Mouse (Mus musculus) midbrain, embryonic 13.5 days (tissue): Measurements from ENCODE around the gene Tmem33. TPM values are rescaled to one million over a fixed set of nuclear protein-coding genes. Genes with fewer than 3 reads are reported as not detected.

Experiments
- ATAC-seq: fragments of 200-750 bp; cut with Nextera tagmentation; 2 replicates; pipeline ENCODE4 v1.8.0; 2017; ENCODE audit warnings: mild to moderate bottlenecking, moderate TSS enrichment, moderate library complexity
- H3K27ac ChIP-seq: fragments of 300-500 bp; sonication (generic); 2 replicates; pipeline ENCODE4 v1.5.1; 2015; ENCODE audit warnings: inconsistent platforms, mild to moderate bottlenecking, moderate library complexity
- H3K27me3 ChIP-seq: fragments of 300-500 bp; sonication (generic); 2 replicates; pipeline ENCODE4 v1.6.1; 2015; ENCODE audit warnings: mild to moderate bottlenecking, inconsistent platforms
- H3K36me3 ChIP-seq: fragments of 300-500 bp; sonication (generic); 2 replicates; pipeline ENCODE4 v1.6.1; 2015; ENCODE audit warnings: mild to moderate bottlenecking, inconsistent platforms
- H3K4me1 ChIP-seq: fragments of 300-500 bp; sonication (generic); replicated peaks from 2 replicates; pipeline ENCODE4 v1.6.1; 2015; ENCODE audit warnings: inconsistent platforms
- H3K4me2 ChIP-seq: fragments of 300-500 bp; sonication (generic); replicated peaks from 2 replicates; pipeline ENCODE4 v1.6.1; 2015; ENCODE audit warnings: moderate library complexity, mild to moderate bottlenecking, inconsistent platforms
- H3K4me3 ChIP-seq: fragments of 300-500 bp; sonication (generic); replicated peaks from 2 replicates; pipeline ENCODE4 v1.5.1; 2015; ENCODE audit warnings: mild to moderate bottlenecking, inconsistent platforms
- H3K9ac ChIP-seq: fragments of 300-500 bp; sonication (generic); replicated peaks from 2 replicates; pipeline ENCODE4 v1.6.1; 2015; ENCODE audit warnings: mild to moderate bottlenecking, inconsistent platforms
- H3K9me3 ChIP-seq: fragments of 300-500 bp; sonication (generic); 2 replicates; pipeline ENCODE4 v1.6.1; 2016; ENCODE audit warnings: mild to moderate bottlenecking, inconsistent platforms
- WGBS: fragments of 180-500 bp; shearing (Covaris S2); methylation state at CpG from one replicate; pipeline ENCODE4 v1.1.7; 2015; 5-methylcytosine and 5-hydroxymethylcytosine counted together
- polyA plus RNA-seq: library from polyadenylated mRNA; unstranded; fragments of >200 nt; fragmentation: Nextera tagmentation; extraction: Ambion mirVana; gene quantifications from 2 replicates; pipeline ENCODE4 v1.2.1, GENCODE M21; 2015

Gene Tmem33
- polyA plus RNA-seq, 1 experiment from 2014 or later = 92.4 TPM

- no peak overlapping the region for H3K4me3 ChIP-seq
- 6% methylated on average over 11 of the region's 11 CpGs for WGBS
- no peak overlapping the region for H3K27ac ChIP-seq
- peaks cover 42% of the 10 kb centered on the region for H3K4me1 ChIP-seq
- H3K27me3 ChIP-seq = peaks cover 99% of the 10 kb centered on the region
- H3K9ac ChIP-seq = no peak overlapping the region
- H3K9me3 ChIP-seq = peaks cover 9% of the 10 kb centered on the region
- no peak for ATAC-seq
- no peaks in the 10 kb centered on the region for H3K36me3 ChIP-seq
- H3K4me2 ChIP-seq = no peak overlapping the region
Observed at GRCm38 (mm10) chr5:67227261-67227660, 33.1 kb upstream of the Tmem33 start.

GRCm38 (mm10) chr5:67227682-67228444, 32.5 kb upstream of the Tmem33 start:
- peaks cover 9% of the 10 kb centered on the region for H3K9me3 ChIP-seq
- no peak overlapping the region for H3K9ac ChIP-seq
- under 1% methylated on average over 15 of the region's 15 CpGs for WGBS
- ATAC-seq = no peak
- no peak overlapping the region for H3K4me3 ChIP-seq
- no peak overlapping the region for H3K27ac ChIP-seq
- H3K36me3 ChIP-seq = no peaks in the 10 kb centered on the region
- peaks cover 99% of the 10 kb centered on the region for H3K27me3 ChIP-seq
- peaks cover 36% of the 10 kb centered on the region for H3K4me1 ChIP-seq
- no peak overlapping the region for H3K4me2 ChIP-seq

GRCm38 (mm10) chr5:67234682-67235081, 25.7 kb upstream of the Tmem33 start:
- Histone ChIP-seq H3K4me3 (no peak overlapping the region), H3K27ac (no peak overlapping the region), H3K27me3 (peaks cover 84% of the 10 kb centered on the region), H3K4me2 (no peak overlapping the region), H3K9ac (no peak overlapping the region), H3K9me3 (no peaks in the 10 kb centered on the region), H3K36me3 (no peaks in the 10 kb centered on the region), H3K4me1 (peaks cover 17% of the 10 kb centered on the region)
- no peak for ATAC-seq
- 49% methylated on average over 4 of the region's 4 CpGs for WGBS

GRCm38 (mm10) chr5:67235462-67235861, 24.9 kb upstream of the Tmem33 start:
- ATAC-seq = no peak
- 66% methylated on average over 3 of the region's 3 CpGs for whole genome bisulfite sequencing
- no peaks in the 10 kb centered on the region for H3K9me3 ChIP-seq
- peaks cover 9% of the 10 kb centered on the region for H3K4me1 ChIP-seq
- peaks cover 80% of the 10 kb centered on the region for H3K27me3 ChIP-seq
- H3K4me3 ChIP-seq = no peak overlapping the region
- no peak overlapping the region for H3K4me2 ChIP-seq
- no peak overlapping the region for H3K27ac ChIP-seq
- no peaks in the 10 kb centered on the region for H3K36me3 ChIP-seq
- no peak overlapping the region for H3K9ac ChIP-seq

- peaks cover 69% of the 10 kb centered on the region for H3K27me3 ChIP-seq
- no peak for ATAC-seq
- no peaks in the 10 kb centered on the region for H3K9me3 ChIP-seq
- H3K9ac ChIP-seq = no peak overlapping the region
- no peaks in the 10 kb centered on the region for H3K4me1 ChIP-seq
- H3K4me2 ChIP-seq = no peak overlapping the region
- H3K4me3 ChIP-seq = no peak overlapping the region
- no peak overlapping the region for H3K27ac ChIP-seq
- WGBS = 93% methylated on average over 3 of the region's 3 CpGs
- no peaks in the 10 kb centered on the region for H3K36me3 ChIP-seq
Observed at GRCm38 (mm10) chr5:67236601-67237000, 23.8 kb upstream of the Tmem33 start.

- Histone ChIP-seq H3K4me2 (no peak overlapping the region), H3K9ac (no peak overlapping the region), H3K4me1 (no peaks in the 10 kb centered on the region), H3K27me3 (peaks cover 52% of the 10 kb centered on the region), H3K4me3 (no peak overlapping the region), H3K36me3 (no peaks in the 10 kb centered on the region), H3K9me3 (no peaks in the 10 kb centered on the region), H3K27ac (no peak overlapping the region)
- no peak for ATAC-seq
- WGBS = 4% methylated on average over 1 of the region's 1 CpGs
Observed at GRCm38 (mm10) chr5:67238303-67238702, 22.1 kb upstream of the Tmem33 start.

- WGBS = 60% methylated on average over 6 of the region's 6 CpGs
- Histone ChIP-seq H3K9me3 (no peaks in the 10 kb centered on the region), H3K36me3 (no peaks in the 10 kb centered on the region), H3K4me2 (no peak overlapping the region), H3K4me1 (no peaks in the 10 kb centered on the region), H3K27ac (no peak overlapping the region), H3K27me3 (peaks cover 28% of the 10 kb centered on the region), H3K9ac (no peak overlapping the region), H3K4me3 (no peak overlapping the region)
- no peak for ATAC-seq
Observed at GRCm38 (mm10) chr5:67241713-67242112, 18.7 kb upstream of the Tmem33 start.

- peaks cover 19% of the 10 kb centered on the region for H3K27me3 ChIP-seq
- ATAC-seq = no peak
- WGBS = 94% methylated on average over 5 of the region's 5 CpGs
Observed at GRCm38 (mm10) chr5:67243231-67243630, 17.1 kb upstream of the Tmem33 start.

GRCm38 (mm10) chr5:67252261-67252660, 8.1 kb upstream of the Tmem33 start:
- H3K9me3 ChIP-seq = no peaks in the 10 kb centered on the region
- H3K9ac ChIP-seq = no peak overlapping the region
- H3K4me2 ChIP-seq = no peak overlapping the region
- no peak for ATAC-seq
- peaks cover 3% of the 10 kb centered on the region; the same call in 1 of the 2 replicates for H3K27me3 ChIP-seq
- 69% methylated on average over 4 of the region's 4 CpGs for WGBS
- H3K36me3 ChIP-seq = no peaks in the 10 kb centered on the region
- H3K4me3 ChIP-seq = no peak overlapping the region
- H3K4me1 ChIP-seq = no peaks in the 10 kb centered on the region
- H3K27ac ChIP-seq = no peak overlapping the region

More at GRCm38 (mm10) chr5:67243231-67243630, 17.1 kb upstream of the Tmem33 start:
- no peaks in the 10 kb centered on the region for H3K9me3 ChIP-seq
- no peak overlapping the region for H3K27ac ChIP-seq
- no peak overlapping the region for H3K4me3 ChIP-seq
- no peak overlapping the region for H3K4me2 ChIP-seq
- no peak overlapping the region for H3K9ac ChIP-seq
- H3K36me3 ChIP-seq = no peaks in the 10 kb centered on the region
- H3K4me1 ChIP-seq = no peaks in the 10 kb centered on the region

- Histone ChIP-seq H3K9ac (no peak overlapping the region), H3K36me3 (no peaks in the 10 kb centered on the region), H3K27ac (no peak overlapping the region), H3K4me3 (no peak overlapping the region), H3K4me1 (peaks cover 6% of the 10 kb centered on the region), H3K9me3 (no peaks in the 10 kb centered on the region), H3K4me2 (no peak overlapping the region), H3K27me3 (peaks cover 3% of the 10 kb centered on the region; the same call in 1 of the 2 replicates)
- WGBS = 80% methylated on average over 8 of the region's 8 CpGs
- ATAC-seq = no peak
Observed at GRCm38 (mm10) chr5:67255664-67256063, 4.7 kb upstream of the Tmem33 start.

GRCm38 (mm10) chr5:67258473-67258872, 1.9 kb upstream of the Tmem33 start:
- H3K27ac ChIP-seq = no peak overlapping the region
- ATAC-seq = no peak
- no peak overlapping the region for H3K4me2 ChIP-seq
- H3K9ac ChIP-seq = no peak overlapping the region
- 91% methylated on average over 9 of the region's 9 CpGs for WGBS
- no peaks in the 10 kb centered on the region for H3K36me3 ChIP-seq
- H3K4me3 ChIP-seq = no peak overlapping the region
- H3K4me1 ChIP-seq = peaks cover 24% of the 10 kb centered on the region
- H3K9me3 ChIP-seq = no peaks in the 10 kb centered on the region
- H3K27me3 ChIP-seq = no peaks in the 10 kb centered on the region

- peaks cover 24% of the 10 kb centered on the region for H3K4me1 ChIP-seq
- under 1% methylated on average over 9 of the region's 9 CpGs for WGBS
- no peak overlapping the region for H3K27ac ChIP-seq
- H3K9ac ChIP-seq = peak overlapping the region; percentile 52
- no peaks in the 10 kb centered on the region for H3K27me3 ChIP-seq
- peak overlapping the region; percentile 52 for H3K4me2 ChIP-seq
- H3K4me3 ChIP-seq = peak overlapping the region; percentile 95
- ATAC-seq = no peak
- no peaks in the 10 kb centered on the region for H3K9me3 ChIP-seq
- peaks cover 14% of the 10 kb centered on the region for H3K36me3 ChIP-seq
Observed at GRCm38 (mm10) chr5:67260159-67260530, 220 bp upstream of the Tmem33 start.

GRCm38 (mm10) chr5:67262964-67263363, 2.6 kb downstream of the Tmem33 start:
- 94% methylated on average over 7 of the region's 7 CpGs for WGBS
- no peak for ATAC-seq
- peaks cover 39% of the 10 kb centered on the region for H3K36me3 ChIP-seq
- no peak overlapping the region for H3K4me2 ChIP-seq
- no peak overlapping the region for H3K4me3 ChIP-seq
- no peak overlapping the region for H3K27ac ChIP-seq
- no peaks in the 10 kb centered on the region for H3K9me3 ChIP-seq
- H3K9ac ChIP-seq = no peak overlapping the region
- no peaks in the 10 kb centered on the region for H3K27me3 ChIP-seq
- peaks cover 24% of the 10 kb centered on the region for H3K4me1 ChIP-seq
